Mouse (Mus musculus) lung, adult 2 months (tissue): Measurements from ENCODE around the gene Pld2.
A peak's percentile ranks its signal among the peaks of the same experiment; 100 is the strongest.

Experiments
- CTCF ChIP-seq: fragments of 200-500 bp; IDR thresholded peaks from 2 replicates; pipeline ENCODE4 v1.5.1; 2011; ENCODE audit warnings: mild to moderate bottlenecking, low read length, control low read depth; ENCODE audit not compliant: insufficient read depth
- POLR2A ChIP-seq: fragments of 200-500 bp; IDR thresholded peaks from 2 replicates; pipeline ENCODE4 v1.6.1; 2011; ENCODE audit warnings: low read depth, mild to moderate bottlenecking, control low read depth, low read length, borderline replicate concordance; ENCODE audit errors: extremely low read depth

GRCm38 (mm10) chr11:70520178-70520769, 19.6 kb upstream of the Pld2 start:
- TF ChIP-seq POLR2A, result peak; percentile 16; the same call in 1 of the 2 replicates
- TF ChIP-seq CTCF, result no peak
